Mouse (Mus musculus): ENCODE measurements at regions not wholly inside any gene's neighbourhood (a gene's known extent, or its start where the extent isn't known, plus 50 kb on each side); places are given as distances from the start of the nearest gene placed in this dataset.

DNA sequence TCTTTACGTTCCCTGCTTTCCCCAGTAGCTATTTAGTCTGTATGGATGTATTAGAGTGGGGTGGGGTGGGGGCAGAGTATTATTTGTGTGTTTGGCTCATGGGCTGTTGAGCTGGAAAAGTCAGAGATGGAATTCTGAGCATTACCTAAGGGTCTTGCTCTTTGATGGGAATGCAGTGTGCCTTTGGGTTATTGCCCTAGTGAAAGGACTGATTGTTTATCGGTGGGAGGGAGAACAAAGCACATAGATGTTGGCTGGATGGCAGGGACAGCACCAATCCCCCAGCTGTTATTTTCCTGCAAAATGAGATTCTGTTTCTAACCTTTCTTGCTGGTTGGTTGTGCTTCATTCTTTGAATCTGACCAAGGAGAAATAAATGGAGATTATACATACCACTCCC, 96.4 kb downstream of the Icos start:
- TF ChIP-seq POLR2A (IDR thresholded peaks at IDR 0.05; ENCODE audit: extremely low read depth, insufficient read depth, low read length) (no peak), CTCF (IDR thresholded peaks at IDR 0.05; ENCODE audit: low read depth, low read length) (no peak)

Measured in liver, adult 2 months (tissue).